Mouse (Mus musculus): Measurements from ENCODE around the gene Lrrc74a. TPM values are rescaled to one million over a fixed set of nuclear protein-coding genes. Genes with fewer than 3 reads are reported as not detected.

Lrrc74a gene
- polyA plus RNA-seq (2015; fragmentation: Nextera tagmentation; extraction: Ambion mirVana): not detected in 2 replicates

DNA sequence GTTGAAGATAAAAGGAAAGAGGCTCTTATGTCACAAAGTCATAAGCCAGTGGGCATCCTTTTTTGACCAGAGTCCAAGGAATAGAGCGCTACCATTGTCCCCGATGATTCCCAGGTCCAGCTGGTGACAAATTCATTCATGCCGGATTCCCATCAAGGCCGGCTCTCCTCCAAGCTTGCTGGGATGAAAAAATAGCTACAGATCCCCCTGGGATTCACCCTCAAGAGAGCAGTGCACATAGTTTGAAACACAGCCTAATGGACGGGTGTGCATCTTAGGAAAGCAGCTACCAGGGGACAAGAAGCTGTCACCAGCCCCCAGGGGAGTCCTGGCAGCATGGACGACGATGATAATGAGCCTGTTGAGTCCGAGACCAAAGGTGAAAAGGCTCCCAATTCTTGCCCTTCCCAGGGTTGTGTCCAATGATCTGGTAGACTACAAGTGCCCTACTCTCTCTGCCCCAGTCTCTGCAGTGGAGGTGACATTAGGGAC lies at the start of gene Lrrc74a:
Gene Lrrc74a, plus strand, starts transcription at position 51 of the 492 bp plus-strand sequence.
- no peak within 1 kb of the TSS for H3K9ac ChIP-seq
- 88% methylated on average over 8 of the region's 8 CpGs for WGBS
- H3K27ac ChIP-seq: no peak within 1 kb of the TSS
- no peaks in the 10 kb centered on the region for H3K4me1 ChIP-seq (replicated peaks)
- H3K4me2 ChIP-seq (replicated peaks): no peak within 1 kb of the TSS
- no peaks in the 10 kb centered on the region for H3K9me3 ChIP-seq
- no peak for ATAC-seq
- H3K36me3 ChIP-seq: no peaks in the 10 kb centered on the region
- no peak within 1 kb of the TSS for H3K4me3 ChIP-seq (replicated peaks)
- no peaks in the 10 kb centered on the region for H3K27me3 ChIP-seq (replicated peaks)

DNA sequence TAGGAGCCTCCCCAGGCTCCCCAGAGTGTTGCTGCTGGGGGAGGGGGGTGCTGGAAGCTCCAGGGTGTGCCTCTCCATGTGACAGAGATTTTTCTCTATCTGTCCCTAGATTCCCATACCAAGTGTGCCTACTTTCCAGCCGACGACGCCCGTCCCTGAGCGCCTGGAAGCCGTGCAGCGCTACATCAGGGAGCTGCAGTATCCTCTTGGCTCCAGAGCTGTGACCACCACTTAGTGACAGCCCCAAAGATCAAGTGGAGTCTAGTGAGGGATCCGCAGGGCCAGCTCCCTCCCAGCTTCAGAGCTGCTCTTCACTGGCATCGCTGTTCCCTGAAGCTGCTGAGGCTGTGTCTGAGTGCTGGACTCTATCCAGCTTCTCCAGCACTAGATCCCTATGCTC lies 48.9 kb upstream of the Lrrc74a start:
- no peak for ATAC-seq
- Histone ChIP-seq H3K27ac (no peak overlapping the region), H3K9me3 (no peaks in the 10 kb centered on the region), H3K36me3 (no peaks in the 10 kb centered on the region), H3K27me3 (replicated peaks) (no peaks in the 10 kb centered on the region), H3K9ac (no peak overlapping the region), H3K4me3 (replicated peaks) (no peak overlapping the region), H3K4me2 (replicated peaks) (no peak overlapping the region), H3K4me1 (replicated peaks) (peaks cover 3% of the 10 kb centered on the region; the same call in 1 of the 2 replicates)
- WGBS: 74% methylated on average over 9 of the region's 9 CpGs

DNA sequence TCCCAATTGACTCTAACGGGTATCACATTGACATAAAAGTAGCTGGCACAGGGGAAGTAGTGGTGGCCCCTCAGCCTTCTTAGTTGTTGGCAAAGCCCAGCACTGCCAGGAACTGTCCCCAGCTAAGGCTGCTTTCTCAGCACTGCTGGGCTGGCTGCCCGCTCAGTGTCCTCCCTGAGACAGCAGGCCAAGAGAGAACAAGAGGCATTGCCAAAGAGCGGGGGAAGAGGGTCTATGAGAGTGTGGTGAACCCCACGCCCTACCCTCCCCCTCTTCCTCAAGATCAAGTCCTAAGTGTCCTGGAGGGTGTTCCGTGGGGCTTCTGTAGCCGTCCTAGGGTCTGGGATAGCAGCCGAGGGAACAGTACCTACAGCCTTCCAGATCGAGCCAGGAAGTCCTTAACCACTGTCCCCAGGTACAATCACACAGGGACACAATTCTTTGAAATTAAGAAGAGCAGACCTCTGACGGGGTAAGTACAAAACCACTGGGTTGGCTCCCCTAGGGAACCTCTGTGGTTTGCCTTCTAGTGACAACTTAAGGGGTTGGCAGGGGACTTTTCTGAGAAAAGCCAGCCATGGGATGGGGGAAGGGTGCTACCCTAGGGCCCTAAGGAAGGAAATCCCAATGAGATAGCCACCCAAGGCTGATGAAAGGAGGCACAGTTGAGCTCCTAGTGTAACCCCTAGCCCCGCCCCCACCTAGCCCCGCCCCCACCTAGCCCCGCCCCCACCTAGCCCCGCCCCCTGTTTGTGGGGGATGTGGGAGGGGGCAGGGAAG lies 47.4 kb upstream of the Lrrc74a start:
- H3K4me2 ChIP-seq (replicated peaks): no peak overlapping the region
- ATAC-seq: no peak
- no peaks in the 10 kb centered on the region for H3K9me3 ChIP-seq
- 60% methylated on average over 13 of the region's 13 CpGs for WGBS
- H3K4me1 ChIP-seq (replicated peaks): no peaks in the 10 kb centered on the region
- no peaks in the 10 kb centered on the region for H3K27me3 ChIP-seq (replicated peaks)
- no peak overlapping the region for H3K4me3 ChIP-seq (replicated peaks)
- H3K36me3 ChIP-seq: no peaks in the 10 kb centered on the region
- H3K9ac ChIP-seq: no peak overlapping the region
- no peak overlapping the region for H3K27ac ChIP-seq

DNA sequence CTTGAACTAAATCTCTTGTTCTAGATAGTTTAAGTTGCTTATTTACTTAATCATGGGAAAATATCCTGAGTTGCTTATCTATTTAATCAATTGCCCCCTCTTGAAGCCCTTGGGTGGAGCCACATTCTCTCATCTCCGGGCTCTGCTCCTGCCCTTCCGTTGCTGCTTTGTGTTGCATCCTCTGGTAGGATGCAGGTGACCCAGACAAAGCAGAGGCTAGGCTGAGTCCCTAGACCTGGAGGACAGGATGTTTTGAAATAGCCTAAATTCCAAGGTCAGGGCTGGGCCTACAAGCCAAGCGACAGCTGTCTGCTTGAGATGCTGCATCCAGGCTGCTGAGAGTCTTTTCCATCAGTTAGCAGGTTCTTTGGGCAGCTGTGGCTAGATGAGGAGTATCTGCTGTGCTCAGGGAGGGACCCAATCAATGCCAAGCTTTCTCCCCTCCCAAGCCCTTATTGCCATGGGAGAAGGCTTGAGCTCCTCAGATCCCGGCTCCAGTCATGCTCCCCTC lies 46.7 kb upstream of the Lrrc74a start:
- Histone ChIP-seq H3K4me2 (replicated peaks) (no peak overlapping the region), H3K36me3 (no peaks in the 10 kb centered on the region), H3K27me3 (replicated peaks) (no peaks in the 10 kb centered on the region), H3K9ac (no peak overlapping the region), H3K4me1 (replicated peaks) (0 out of 2 replicates have a peak, but pooled peaks cover under 1% of the 10 kb centered on the region), H3K9me3 (no peaks in the 10 kb centered on the region), H3K4me3 (replicated peaks) (no peak overlapping the region), H3K27ac (no peak overlapping the region)
- 71% methylated on average over 4 of the region's 4 CpGs for WGBS
- peak; percentile 13; the same call in 1 of the 2 replicates for ATAC-seq

DNA sequence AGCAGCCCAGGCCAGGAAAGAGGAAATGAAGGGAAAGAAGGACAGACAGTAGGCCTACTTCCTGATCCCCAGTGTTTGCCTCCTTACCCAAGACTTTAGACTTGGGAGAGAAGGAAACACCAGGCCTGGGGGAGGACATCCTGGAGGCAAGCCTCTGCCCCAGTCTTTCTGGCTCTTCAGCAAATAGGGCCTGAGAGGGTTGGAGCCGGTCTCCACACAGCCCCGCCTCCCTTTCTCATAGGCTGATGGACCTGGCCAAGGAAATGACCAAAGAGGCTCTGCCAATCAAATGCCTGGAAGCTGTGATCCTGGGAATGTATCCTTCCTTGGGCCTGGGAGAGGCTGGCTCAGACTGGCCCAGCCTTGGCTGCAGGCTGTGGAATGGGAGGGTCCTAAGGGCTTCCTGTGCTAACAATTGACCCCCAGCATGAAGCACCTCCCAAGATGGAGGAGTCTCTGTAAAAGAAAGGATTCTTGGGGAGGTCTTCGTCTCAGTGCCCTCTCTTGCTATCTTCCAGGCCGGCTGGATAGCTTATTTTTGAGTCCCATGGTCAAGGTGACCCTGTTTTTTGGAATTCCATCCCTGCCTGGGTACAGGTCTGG lies 46.1 kb upstream of the Lrrc74a start:
- ATAC-seq: 0 out of 2 replicates have a peak, but pooled peaks have one; percentile 31
- no peaks in the 10 kb centered on the region for H3K27me3 ChIP-seq (replicated peaks)

DNA sequence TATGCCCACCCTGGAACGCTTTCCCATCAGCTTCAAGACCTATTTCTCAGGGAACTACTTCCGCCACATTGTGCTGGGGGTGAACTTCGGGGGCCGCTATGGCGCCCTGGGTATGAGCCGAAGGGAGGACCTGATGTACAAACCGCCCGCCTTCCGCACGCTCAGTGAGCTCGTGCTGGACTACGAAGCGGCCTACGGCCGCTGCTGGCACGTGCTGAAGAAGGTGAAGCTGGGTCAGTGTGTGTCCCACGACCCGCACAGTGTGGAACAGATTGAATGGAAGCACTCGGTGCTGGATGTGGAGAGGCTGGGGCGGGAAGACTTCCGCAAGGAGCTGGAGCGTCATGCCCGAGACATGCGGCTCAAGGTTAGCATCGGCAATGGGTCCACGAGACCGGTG lies 45.3 kb upstream of the Lrrc74a start:
- H3K4me2 ChIP-seq (replicated peaks): no peak overlapping the region
- ATAC-seq: no peak
- no peak overlapping the region for H3K27ac ChIP-seq
- H3K9ac ChIP-seq: no peak overlapping the region; the same call in 1 of the 2 replicates
- no peaks in the 10 kb centered on the region for H3K36me3 ChIP-seq
- H3K9me3 ChIP-seq: no peaks in the 10 kb centered on the region
- peaks cover 6% of the 10 kb centered on the region; the same call in 1 of the 2 replicates for H3K4me1 ChIP-seq (replicated peaks)
- H3K27me3 ChIP-seq (replicated peaks): no peaks in the 10 kb centered on the region
- WGBS: 95% methylated on average over 27 of the region's 27 CpGs
- H3K4me3 ChIP-seq (replicated peaks): no peak overlapping the region

More for the DNA sequence above, 46.1 kb upstream of the Lrrc74a start:
- H3K4me2 ChIP-seq (replicated peaks): no peak overlapping the region
- peaks cover 6% of the 10 kb centered on the region; the same call in 1 of the 2 replicates for H3K4me1 ChIP-seq (replicated peaks)
- WGBS: 80% methylated on average over 4 of the region's 4 CpGs
- no peaks in the 10 kb centered on the region for H3K9me3 ChIP-seq
- H3K4me3 ChIP-seq (replicated peaks): no peak overlapping the region
- H3K9ac ChIP-seq: no peak overlapping the region
- H3K27ac ChIP-seq: no peak overlapping the region
- H3K36me3 ChIP-seq: no peaks in the 10 kb centered on the region

DNA sequence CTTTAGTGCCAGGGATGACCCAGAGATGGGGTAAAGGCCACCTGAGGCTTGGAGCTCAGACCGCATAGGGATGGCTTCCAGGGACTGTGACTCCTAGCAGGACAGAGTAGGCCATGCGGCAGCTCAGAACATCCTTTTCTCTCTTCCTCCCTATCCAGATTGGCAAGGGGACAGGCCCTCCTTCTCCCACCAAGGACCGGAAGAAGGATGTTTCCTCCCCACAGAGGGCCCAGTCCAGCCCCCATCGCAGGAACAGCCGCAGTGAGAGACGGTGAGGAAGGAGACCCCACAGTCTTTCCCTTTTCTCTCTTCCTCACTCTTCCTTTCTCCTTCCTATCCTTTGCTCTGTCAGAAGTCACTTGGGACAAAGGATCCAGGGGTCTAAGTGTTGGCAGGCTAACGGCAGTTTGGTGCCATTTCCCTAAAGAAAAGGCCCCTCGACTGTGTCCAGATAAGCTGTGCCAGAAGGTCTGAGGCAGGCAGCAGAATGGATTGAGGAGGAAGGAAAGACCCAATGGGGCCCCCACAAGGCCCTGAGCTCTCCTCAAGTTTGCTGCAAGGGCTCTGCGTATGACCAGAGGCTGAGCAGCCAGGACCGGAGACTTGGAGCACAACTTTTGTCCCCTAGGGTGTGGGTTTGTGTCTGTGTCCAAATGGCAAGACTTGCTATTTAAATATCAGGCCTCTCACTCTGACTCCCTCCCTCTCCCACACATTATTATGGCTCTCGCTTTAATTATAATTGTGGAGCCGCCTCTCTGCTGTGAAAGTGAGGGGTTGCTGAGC lies 43.3 kb upstream of the Lrrc74a start:
- Histone ChIP-seq H3K4me1 (replicated peaks) (peaks cover 6% of the 10 kb centered on the region; the same call in 1 of the 2 replicates), H3K9me3 (no peaks in the 10 kb centered on the region), H3K36me3 (no peaks in the 10 kb centered on the region), H3K27ac (no peak overlapping the region), H3K9ac (no peak overlapping the region), H3K4me3 (replicated peaks) (no peak overlapping the region), H3K4me2 (replicated peaks) (no peak overlapping the region), H3K27me3 (replicated peaks) (no peaks in the 10 kb centered on the region)
- 80% methylated on average over 12 of the region's 12 CpGs for WGBS
- no peak for ATAC-seq

DNA sequence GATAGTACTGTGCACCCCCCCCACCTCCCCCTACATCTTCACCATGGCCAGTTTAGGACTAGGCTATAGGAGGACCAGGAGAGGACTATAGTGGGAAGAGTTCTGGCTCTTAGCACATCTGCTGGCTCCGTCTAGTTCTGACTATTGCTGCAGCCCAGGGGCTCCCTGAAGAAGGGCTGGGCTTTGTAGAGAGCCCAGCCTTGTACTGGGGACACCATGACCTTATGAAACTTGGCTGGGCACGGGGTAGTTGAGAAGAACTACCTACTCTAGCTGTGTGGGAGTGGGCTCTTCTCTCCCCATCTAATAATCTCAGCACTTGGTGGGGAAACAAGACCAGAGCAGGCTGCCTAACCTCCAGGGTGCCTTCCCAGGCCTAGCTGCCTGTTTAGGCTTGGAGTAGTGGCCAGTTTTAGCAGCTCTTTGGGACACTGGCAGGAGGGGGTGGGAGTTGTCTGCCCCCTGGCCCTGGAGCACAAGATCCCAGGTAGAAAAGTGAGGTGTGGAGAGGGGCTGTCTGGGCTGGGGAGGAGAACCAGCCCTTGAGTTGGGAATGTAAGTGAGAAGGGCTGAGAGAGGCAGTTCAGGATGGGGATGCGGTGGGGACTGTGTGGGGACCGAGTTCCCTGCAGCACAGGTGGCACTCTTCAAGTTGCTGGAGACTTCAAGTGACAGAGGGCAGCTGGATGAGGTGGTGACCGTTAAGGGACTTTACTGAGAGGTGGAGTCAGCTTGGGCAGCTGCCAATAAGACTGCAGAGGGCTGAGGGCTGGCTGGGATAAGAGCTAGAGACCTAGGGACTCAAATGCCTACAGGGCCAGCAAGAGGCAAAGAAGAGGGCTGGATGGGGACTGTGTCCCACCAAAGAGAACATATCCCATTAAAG lies 41.5 kb upstream of the Lrrc74a start:
- 52% methylated on average over 5 of the region's 5 CpGs for WGBS
- Histone ChIP-seq H3K4me3 (replicated peaks) (no peak overlapping the region), H3K9ac (no peak overlapping the region), H3K4me1 (replicated peaks) (peaks cover 6% of the 10 kb centered on the region; the same call in 1 of the 2 replicates), H3K27me3 (replicated peaks) (no peaks in the 10 kb centered on the region), H3K9me3 (no peaks in the 10 kb centered on the region), H3K4me2 (replicated peaks) (no peak overlapping the region), H3K27ac (no peak overlapping the region), H3K36me3 (no peaks in the 10 kb centered on the region)
- no peak for ATAC-seq

DNA sequence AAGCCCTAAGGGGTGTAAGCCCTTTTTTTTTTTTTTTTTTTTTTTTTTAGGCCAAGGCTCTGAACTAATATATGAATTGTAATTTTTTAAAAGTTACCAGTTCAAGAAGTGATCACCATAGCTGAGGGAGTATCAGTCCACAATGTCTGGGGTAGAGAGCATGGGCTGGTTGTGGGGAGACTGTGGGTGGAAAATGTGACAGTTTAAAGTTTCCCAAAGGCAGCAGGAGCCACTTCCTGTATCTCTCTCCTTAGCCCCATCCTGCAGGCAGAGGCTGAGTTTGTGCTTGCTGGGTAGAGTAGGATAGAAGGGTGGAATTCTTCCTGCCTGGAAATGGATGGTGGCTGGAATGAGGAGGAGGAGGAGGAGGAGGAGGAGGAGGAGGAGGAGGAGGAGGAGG lies 40.8 kb upstream of the Lrrc74a start:
- H3K36me3 ChIP-seq: no peaks in the 10 kb centered on the region
- H3K27ac ChIP-seq: no peak overlapping the region
- no peak overlapping the region for H3K4me3 ChIP-seq (replicated peaks)
- H3K4me1 ChIP-seq (replicated peaks): peaks cover 6% of the 10 kb centered on the region; the same call in 1 of the 2 replicates
- no peaks in the 10 kb centered on the region for H3K9me3 ChIP-seq
- no peaks in the 10 kb centered on the region for H3K27me3 ChIP-seq (replicated peaks)
- no peak overlapping the region for H3K9ac ChIP-seq
- H3K4me2 ChIP-seq (replicated peaks): no peak overlapping the region
- ATAC-seq: no peak

DNA sequence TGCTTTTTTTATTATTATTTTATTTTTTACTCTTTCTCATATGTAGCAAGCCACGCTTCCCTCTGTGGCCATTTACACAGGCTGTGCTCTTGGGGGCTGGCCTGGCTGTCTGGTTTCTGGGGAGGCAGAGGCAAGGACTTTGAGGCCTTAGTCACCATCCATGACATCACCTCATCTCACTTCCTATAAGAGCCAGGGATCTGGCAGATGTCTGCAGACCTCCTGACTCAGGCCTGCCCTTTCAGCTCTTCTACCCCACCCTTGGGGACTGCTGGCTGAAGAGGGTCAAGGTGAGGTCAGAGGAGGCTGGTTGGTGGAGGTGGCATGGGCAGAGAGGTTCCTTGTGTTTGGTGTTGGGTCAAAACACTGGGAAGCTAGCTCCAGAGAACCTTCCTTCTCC lies 39.7 kb upstream of the Lrrc74a start:
- Histone ChIP-seq H3K4me1 (replicated peaks) (peaks cover 6% of the 10 kb centered on the region; the same call in 1 of the 2 replicates), H3K4me3 (replicated peaks) (no peak overlapping the region), H3K36me3 (no peaks in the 10 kb centered on the region), H3K9me3 (no peaks in the 10 kb centered on the region), H3K27me3 (replicated peaks) (no peaks in the 10 kb centered on the region), H3K27ac (no peak overlapping the region), H3K4me2 (replicated peaks) (no peak overlapping the region), H3K9ac (no peak overlapping the region)
- ATAC-seq: peak; percentile 36; the same call in 1 of the 2 replicates
- WGBS: 86% methylated on average over 1 of the region's 1 CpGs

DNA sequence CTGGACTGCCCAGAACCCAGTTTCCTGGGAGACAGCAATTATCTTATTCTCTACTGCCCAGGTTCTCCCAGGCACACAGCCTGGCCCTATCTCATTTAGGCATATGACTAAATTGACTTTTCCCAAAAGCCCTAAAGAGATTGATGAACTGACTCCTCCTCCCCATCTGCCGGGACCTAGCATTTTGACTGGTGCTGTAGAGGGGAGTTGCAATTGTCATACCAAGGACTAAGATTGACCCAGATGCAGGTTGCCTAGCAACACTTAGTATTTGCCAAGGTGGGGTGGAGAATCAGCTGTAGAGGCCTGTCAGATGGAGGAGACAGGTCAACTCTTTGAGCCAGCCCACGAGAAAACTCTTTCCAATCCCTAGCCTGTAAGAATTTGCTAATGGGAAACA lies 36.2 kb upstream of the Lrrc74a start:
- Histone ChIP-seq H3K4me2 (replicated peaks) (no peak overlapping the region), H3K4me1 (replicated peaks) (peaks cover 4% of the 10 kb centered on the region), H3K9ac (no peak overlapping the region), H3K27me3 (replicated peaks) (no peaks in the 10 kb centered on the region), H3K9me3 (no peaks in the 10 kb centered on the region), H3K27ac (no peak overlapping the region), H3K4me3 (replicated peaks) (no peak overlapping the region), H3K36me3 (no peaks in the 10 kb centered on the region)
- no peak for ATAC-seq
- WGBS: 65% methylated on average over 2 of the region's 2 CpGs
